Mouse (Mus musculus): ENCODE data around the gene Zfp871. TPM values are rescaled to one million over a fixed set of nuclear protein-coding genes. Genes with fewer than 3 reads are reported as not detected.
"Not testable (repeated sequence)": the region's sequence is repeated elsewhere in the genome, so short reads cannot be mapped to it uniquely, and the experiment has no call there.

The Zfp871 gene
- total RNA-seq, 2 experiments from 2014 or later = 82.0 to 84.9 TPM

- peak in 1 of 2 experiments; percentile 47 for DNase-seq (ENCODE audit: extremely low spot score in 1 of 2, low spot score in 2 of 2)
- intact Hi-C loops (cut with DNase I) = no loop called here
- Histone ChIP-seq H3K4me3 (peak overlapping the region; percentile 77), H3K27ac (peak overlapping the region; percentile 94)
- no peak for TF ChIP-seq CTCF (IDR thresholded peaks at IDR 0.05)
Observed at GRCm38 (mm10) chr17:32787436-32788093, 522 bp downstream of the Zfp871 start.

- intact Hi-C loops (cut with DNase I) = no loop called here
- Histone ChIP-seq H3K27ac (no peak overlapping the region), H3K4me3 (peak overlapping the region; percentile 77)
- no peak for TF ChIP-seq CTCF (IDR thresholded peaks at IDR 0.05)
- DNase-seq (ENCODE audit: extremely low spot score in 1 of 2, low spot score in 2 of 2) = no peak
Observed at GRCm38 (mm10) chr17:32786944-32787343, 1.1 kb downstream of the Zfp871 start.

- DNase-seq (ENCODE audit: extremely low spot score in 1 of 2, low spot score in 2 of 2) = no peak
- Histone ChIP-seq H3K4me3 (peak overlapping the region; percentile 3; the same call in 1 of the 2 replicates), H3K27ac (no peak overlapping the region)
- TF ChIP-seq CTCF (IDR thresholded peaks at IDR 0.05) = no peak
- intact Hi-C loops (cut with DNase I) = no loop called here
Observed at GRCm38 (mm10) chr17:32785656-32786055, 2.4 kb downstream of the Zfp871 start.

- intact Hi-C loops (cut with DNase I) = no loop called here
- no peak for TF ChIP-seq CTCF (IDR thresholded peaks at IDR 0.05)
- H3K27ac ChIP-seq = no peak overlapping the region
- no peak for DNase-seq (ENCODE audit: extremely low spot score in 1 of 2, low spot score in 2 of 2)
- H3K4me3 ChIP-seq = no peak overlapping the region
Observed at GRCm38 (mm10) chr17:32777564-32777963, 10.5 kb downstream of the Zfp871 start.

GRCm38 (mm10) chr17:32771213-32771612, 16.9 kb downstream of the Zfp871 start:
- intact Hi-C loops (cut with DNase I) = no loop called here

GRCm38 (mm10) chr17:32766422-32766821, 21.7 kb downstream of the Zfp871 start:
- DNase-seq (ENCODE audit: extremely low spot score in 1 of 2, low spot score in 2 of 2) = no peak
- no peak for TF ChIP-seq CTCF (IDR thresholded peaks at IDR 0.05)
- no peak overlapping the region for H3K4me3 ChIP-seq
- no peak overlapping the region for H3K27ac ChIP-seq
- intact Hi-C loops (cut with DNase I) = no loop called here

More at GRCm38 (mm10) chr17:32771213-32771612, 16.9 kb downstream of the Zfp871 start:
- H3K27ac ChIP-seq = no peak overlapping the region
- TF ChIP-seq CTCF (IDR thresholded peaks at IDR 0.05) = peak; percentile 46
- DNase-seq (ENCODE audit: extremely low spot score in 1 of 2, low spot score in 2 of 2) = no peak
- H3K4me3 ChIP-seq = no peak overlapping the region

- no peak for DNase-seq (ENCODE audit: extremely low spot score in 1 of 2, low spot score in 2 of 2)
- H3K27ac ChIP-seq = no peak overlapping the region
- intact Hi-C loops (cut with DNase I) = no loop called here
- no peak overlapping the region for H3K4me3 ChIP-seq
- TF ChIP-seq CTCF (IDR thresholded peaks at IDR 0.05) = no peak
Observed at GRCm38 (mm10) chr17:32757331-32757730, 30.8 kb downstream of the Zfp871 start.

- no peak for DNase-seq (ENCODE audit: extremely low spot score in 1 of 2, low spot score in 2 of 2)
- peak; percentile 28 for TF ChIP-seq CTCF (IDR thresholded peaks at IDR 0.05)
- intact Hi-C loops (cut with DNase I) = no loop called here
- no peak overlapping the region for H3K4me3 ChIP-seq
- H3K27ac ChIP-seq = no peak overlapping the region
Observed at GRCm38 (mm10) chr17:32753634-32754033, 34.5 kb downstream of the Zfp871 start.

- intact Hi-C loops (cut with DNase I) = no loop called here
- TF ChIP-seq CTCF (IDR thresholded peaks at IDR 0.05) = no peak
- DNase-seq (ENCODE audit: extremely low spot score in 1 of 2, low spot score in 2 of 2) = no peak
- H3K27ac ChIP-seq = no peak overlapping the region
- no peak overlapping the region for H3K4me3 ChIP-seq
Observed at GRCm38 (mm10) chr17:32752813-32753360, 35.2 kb downstream of the Zfp871 start.

- intact Hi-C loops (cut with DNase I) = no loop called here
- no peak for TF ChIP-seq CTCF (IDR thresholded peaks at IDR 0.05)
- Histone ChIP-seq H3K27ac (no peak overlapping the region), H3K4me3 (no peak overlapping the region)
- DNase-seq (ENCODE audit: extremely low spot score in 1 of 2, low spot score in 2 of 2) = no peak
Observed at GRCm38 (mm10) chr17:32750611-32751010, 37.5 kb downstream of the Zfp871 start.

GRCm38 (mm10) chr17:32741057-32741456, 47.0 kb downstream of the Zfp871 start:
- no peak for DNase-seq (ENCODE audit: extremely low spot score in 1 of 2, low spot score in 2 of 2)
- no peak for TF ChIP-seq CTCF (IDR thresholded peaks at IDR 0.05)
- no peak overlapping the region for H3K27ac ChIP-seq
- H3K4me3 ChIP-seq = no peak overlapping the region
- intact Hi-C loops (cut with DNase I) = no loop called here

GRCm38 (mm10) chr17:32738406-32738805, 49.7 kb downstream of the Zfp871 start:
- no peak for DNase-seq (ENCODE audit: extremely low spot score in 1 of 2, low spot score in 2 of 2)
- intact Hi-C loops (cut with DNase I) = loop anchor here (10.0 kb wide), 1 partner anchor 216 kb away; no protein-coding TSS in a partner anchor
- no peak for TF ChIP-seq CTCF (IDR thresholded peaks at IDR 0.05)

GRCm38 (mm10) chr17:32729029-32729428, 59.1 kb downstream of the Zfp871 start:
- TF ChIP-seq CTCF (IDR thresholded peaks at IDR 0.05) = peak; percentile 45
- DNase-seq (ENCODE audit: extremely low spot score in 1 of 2, low spot score in 2 of 2) = no peak
- intact Hi-C loops (cut with DNase I) = no loop called here
- Histone ChIP-seq H3K4me3 (no peak overlapping the region), H3K27ac (no peak overlapping the region)

More at GRCm38 (mm10) chr17:32738406-32738805, 49.7 kb downstream of the Zfp871 start:
- Histone ChIP-seq H3K27ac (no peak overlapping the region), H3K4me3 (no peak overlapping the region)

- intact Hi-C loops (cut with DNase I); H3K27ac ChIP-seq; H3K4me3 ChIP-seq; DNase-seq (ENCODE audit: extremely low spot score in 1 of 2, low spot score in 2 of 2): not testable (repeated sequence)
Observed at GRCm38 (mm10) chr17:32726360-32726759, 61.7 kb downstream of the Zfp871 start.

Measured in left cerebral cortex, adult 2 months (tissue).